Mouse (Mus musculus): ENCODE data around the gene Slc9c1. TPM values are rescaled to one million over a fixed set of nuclear protein-coding genes. Genes with fewer than 3 reads are reported as not detected.

Gene Slc9c1
- polyA plus RNA-seq, 1 experiment from 2014 or later: not detected

GRCm38 (mm10) chr16:45629497-45630105, 94.5 kb downstream of the Slc9c1 start:
- H3K4me1 ChIP-seq: no peaks in the 10 kb centered on the region
- no peak overlapping the region for H3K9ac ChIP-seq
- no peaks in the 10 kb centered on the region for H3K9me3 ChIP-seq
- 70% methylated on average over 8 of the region's 8 CpGs for WGBS
- H3K36me3 ChIP-seq: no peaks in the 10 kb centered on the region
- no peak overlapping the region for H3K4me2 ChIP-seq
- ATAC-seq (ENCODE audit: insufficient number of reproducible peaks, insufficient read depth, low FRiP score, low TSS enrichment, low read depth): no peak
- H3K4me3 ChIP-seq: no peak overlapping the region
- H3K27ac ChIP-seq: no peak overlapping the region
- H3K27me3 ChIP-seq: no peaks in the 10 kb centered on the region

GRCm38 (mm10) chr16:45630347-45630960, 95.3 kb downstream of the Slc9c1 start:
- 52% methylated on average over 5 of the region's 5 CpGs for WGBS
- H3K36me3 ChIP-seq: no peaks in the 10 kb centered on the region
- no peaks in the 10 kb centered on the region for H3K9me3 ChIP-seq
- no peak overlapping the region for H3K27ac ChIP-seq
- no peaks in the 10 kb centered on the region for H3K27me3 ChIP-seq
- H3K4me3 ChIP-seq: no peak overlapping the region
- ATAC-seq (ENCODE audit: insufficient number of reproducible peaks, insufficient read depth, low FRiP score, low TSS enrichment, low read depth): 0 out of 2 replicates have a peak, but pooled peaks have one; percentile 52
- H3K9ac ChIP-seq: no peak overlapping the region
- no peak overlapping the region for H3K4me2 ChIP-seq
- H3K4me1 ChIP-seq: no peaks in the 10 kb centered on the region

GRCm38 (mm10) chr16:45632420-45632819, 97.3 kb downstream of the Slc9c1 start:
- Histone ChIP-seq H3K27ac (no peak overlapping the region), H3K4me3 (no peak overlapping the region), H3K4me2 (no peak overlapping the region), H3K27me3 (no peaks in the 10 kb centered on the region), H3K4me1 (no peaks in the 10 kb centered on the region), H3K9ac (no peak overlapping the region), H3K9me3 (no peaks in the 10 kb centered on the region), H3K36me3 (no peaks in the 10 kb centered on the region)
- ATAC-seq (ENCODE audit: insufficient number of reproducible peaks, insufficient read depth, low FRiP score, low TSS enrichment, low read depth): no peak
- WGBS: 73% methylated on average over 4 of the region's 4 CpGs

GRCm38 (mm10) chr16:45635826-45636225, 100.7 kb downstream of the Slc9c1 start:
- Histone ChIP-seq H3K9me3 (no peaks in the 10 kb centered on the region), H3K27ac (no peak overlapping the region), H3K27me3 (no peaks in the 10 kb centered on the region), H3K9ac (no peak overlapping the region), H3K36me3 (no peaks in the 10 kb centered on the region), H3K4me1 (no peaks in the 10 kb centered on the region), H3K4me3 (no peak overlapping the region), H3K4me2 (no peak overlapping the region)
- 80% methylated on average over 2 of the region's 2 CpGs for WGBS
- no peak for ATAC-seq (ENCODE audit: insufficient number of reproducible peaks, insufficient read depth, low FRiP score, low TSS enrichment, low read depth)

- H3K27ac ChIP-seq: no peak overlapping the region
Measured at GRCm38 (mm10) chr16:45640070-45640762, 105.1 kb downstream of the Slc9c1 start.

GRCm38 (mm10) chr16:45641301-45641700, 106.2 kb downstream of the Slc9c1 start:
- Histone ChIP-seq H3K27ac (no peak overlapping the region), H3K27me3 (no peaks in the 10 kb centered on the region), H3K4me1 (no peaks in the 10 kb centered on the region), H3K36me3 (no peaks in the 10 kb centered on the region), H3K9me3 (no peaks in the 10 kb centered on the region), H3K9ac (no peak overlapping the region), H3K4me3 (no peak overlapping the region), H3K4me2 (no peak overlapping the region)
- WGBS: 51% methylated on average over 3 of the region's 3 CpGs
- ATAC-seq (ENCODE audit: insufficient number of reproducible peaks, insufficient read depth, low FRiP score, low TSS enrichment, low read depth): 0 out of 2 replicates have a peak, but pooled peaks have one; percentile 43

More at GRCm38 (mm10) chr16:45640070-45640762, 105.1 kb downstream of the Slc9c1 start:
- Histone ChIP-seq H3K9ac (no peak overlapping the region), H3K4me1 (no peaks in the 10 kb centered on the region), H3K27me3 (no peaks in the 10 kb centered on the region), H3K4me3 (no peak overlapping the region), H3K36me3 (no peaks in the 10 kb centered on the region), H3K9me3 (no peaks in the 10 kb centered on the region), H3K4me2 (no peak overlapping the region)
- 83% methylated on average over 10 of the region's 10 CpGs for WGBS
- ATAC-seq (ENCODE audit: insufficient number of reproducible peaks, insufficient read depth, low FRiP score, low TSS enrichment, low read depth): no peak

GRCm38 (mm10) chr16:45643944-45644343, 108.8 kb downstream of the Slc9c1 start:
- Histone ChIP-seq H3K27me3 (no peaks in the 10 kb centered on the region), H3K4me3 (no peak overlapping the region), H3K4me2 (no peak overlapping the region), H3K27ac (no peak overlapping the region), H3K9me3 (no peaks in the 10 kb centered on the region), H3K9ac (no peak overlapping the region), H3K36me3 (no peaks in the 10 kb centered on the region), H3K4me1 (no peaks in the 10 kb centered on the region)
- ATAC-seq (ENCODE audit: insufficient number of reproducible peaks, insufficient read depth, low FRiP score, low TSS enrichment, low read depth): no peak
- 87% methylated on average over 3 of the region's 3 CpGs for WGBS

GRCm38 (mm10) chr16:45644380-45644779, 109.3 kb downstream of the Slc9c1 start:
- Histone ChIP-seq H3K4me2 (no peak overlapping the region), H3K9me3 (no peaks in the 10 kb centered on the region), H3K4me1 (no peaks in the 10 kb centered on the region), H3K27me3 (no peaks in the 10 kb centered on the region), H3K4me3 (no peak overlapping the region), H3K36me3 (no peaks in the 10 kb centered on the region), H3K27ac (no peak overlapping the region), H3K9ac (no peak overlapping the region)
- 73% methylated on average over 6 of the region's 6 CpGs for WGBS
- no peak for ATAC-seq (ENCODE audit: insufficient number of reproducible peaks, insufficient read depth, low FRiP score, low TSS enrichment, low read depth)

GRCm38 (mm10) chr16:45651497-45651896, 116.4 kb downstream of the Slc9c1 start:
- no peak overlapping the region for H3K4me2 ChIP-seq
- H3K9me3 ChIP-seq: no peaks in the 10 kb centered on the region
- H3K36me3 ChIP-seq: no peaks in the 10 kb centered on the region
- no peak overlapping the region for H3K9ac ChIP-seq
- no peak for ATAC-seq (ENCODE audit: insufficient number of reproducible peaks, insufficient read depth, low FRiP score, low TSS enrichment, low read depth)
- no peak overlapping the region for H3K4me3 ChIP-seq
- H3K27me3 ChIP-seq: peaks cover 26% of the 10 kb centered on the region
- WGBS: 63% methylated on average over 2 of the region's 2 CpGs
- H3K27ac ChIP-seq: no peak overlapping the region
- H3K4me1 ChIP-seq: peaks cover 11% of the 10 kb centered on the region

GRCm38 (mm10) chr16:45653009-45653933, 118.2 kb downstream of the Slc9c1 start:
- Histone ChIP-seq H3K4me1 (peaks cover 11% of the 10 kb centered on the region), H3K9ac (peak overlapping the region; percentile 46; the same call in 1 of the 2 replicates), H3K4me2 (peak overlapping the region; percentile 70), H3K36me3 (no peaks in the 10 kb centered on the region), H3K4me3 (peak overlapping the region; percentile 40), H3K27me3 (peaks cover 26% of the 10 kb centered on the region), H3K9me3 (no peaks in the 10 kb centered on the region), H3K27ac (no peak overlapping the region)
- 15% methylated on average over 17 of the region's 17 CpGs for WGBS
- ATAC-seq (ENCODE audit: insufficient number of reproducible peaks, insufficient read depth, low FRiP score, low TSS enrichment, low read depth): no peak

- Histone ChIP-seq H3K27ac (no peak within 1 kb of the TSS), H3K9me3 (no peaks in the 10 kb centered on the region), H3K27me3 (peaks cover 26% of the 10 kb centered on the region), H3K4me2 (peak within 1 kb of the TSS; percentile 70), H3K4me1 (peaks cover 11% of the 10 kb centered on the region), H3K36me3 (no peaks in the 10 kb centered on the region), H3K4me3 (peak within 1 kb of the TSS; percentile 40), H3K9ac (peak within 1 kb of the TSS; percentile 46; the same call in 1 of the 2 replicates)
- 0 out of 2 replicates have a peak, but pooled peaks have one; percentile 40 for ATAC-seq (ENCODE audit: insufficient number of reproducible peaks, insufficient read depth, low FRiP score, low TSS enrichment, low read depth)
- 3% methylated on average over 20 of the region's 20 CpGs for WGBS
Measured at GRCm38 (mm10) chr16:45653934-45654332, 118.8 kb downstream of the Slc9c1 start, which contains the start of gene BC016579. Gene BC016579 (minus strand): TSS chr16:45654068.

All from embryonic facial prominence, embryonic 13.5 days (tissue).